Mouse (Mus musculus) spleen, postnatal 36 days (tissue): Measurements from ENCODE around the gene Dchs2.

ENCODE experiments used
- DNase-seq, 2 experiments: peaks; one replicate each; pipeline ENCODE4 v3.0.0; 2022; ENCODE audit warnings: low spot score in 2 of 2, mixed read lengths in 1 of 2

Dchs2 gene

GRCm38 (mm10) chr3:83155600-83155999 lies 27.9 kb downstream of the Dchs2 start:
- no peak for DNase-seq

GRCm38 (mm10) chr3:83156165-83156564 lies 28.4 kb downstream of the Dchs2 start:
- no peak for DNase-seq

GRCm38 (mm10) chr3:83161542-83162231 lies 33.9 kb downstream of the Dchs2 start:
- no peak for DNase-seq

GRCm38 (mm10) chr3:83163676-83164075 lies 35.9 kb downstream of the Dchs2 start:
- no peak for DNase-seq

- no peak for DNase-seq
Observed at GRCm38 (mm10) chr3:83185527-83185926, 57.8 kb downstream of the Dchs2 start.

GRCm38 (mm10) chr3:83191271-83191670 lies 63.5 kb downstream of the Dchs2 start:
- no peak for DNase-seq

- no peak for DNase-seq
Observed at GRCm38 (mm10) chr3:83192401-83192800, 64.7 kb downstream of the Dchs2 start.

- no peak for DNase-seq
Observed at GRCm38 (mm10) chr3:83194911-83195310, 67.2 kb downstream of the Dchs2 start.

- no peak for DNase-seq
Observed at GRCm38 (mm10) chr3:83201286-83201980, 73.7 kb downstream of the Dchs2 start.

- no peak for DNase-seq
Observed at GRCm38 (mm10) chr3:83205073-83205668, 77.4 kb downstream of the Dchs2 start.

- no peak for DNase-seq
Observed at GRCm38 (mm10) chr3:83209646-83210045, 81.9 kb downstream of the Dchs2 start.

GRCm38 (mm10) chr3:83210210-83210609 lies 82.5 kb downstream of the Dchs2 start:
- DNase-seq, result no peak

GRCm38 (mm10) chr3:83211939-83212338 lies 84.2 kb downstream of the Dchs2 start:
- no peak for DNase-seq

- DNase-seq, result no peak
Observed at GRCm38 (mm10) chr3:83212578-83212977, 84.8 kb downstream of the Dchs2 start.

- no peak for DNase-seq
Observed at GRCm38 (mm10) chr3:83218059-83218458, 90.3 kb downstream of the Dchs2 start.

- DNase-seq, result no peak
Observed at GRCm38 (mm10) chr3:83220101-83220500, 92.4 kb downstream of the Dchs2 start.

GRCm38 (mm10) chr3:83222125-83222524 lies 94.4 kb downstream of the Dchs2 start:
- DNase-seq, result no peak

- DNase-seq, result no peak
Observed at GRCm38 (mm10) chr3:83228383-83228782, 100.6 kb downstream of the Dchs2 start.

- no peak for DNase-seq
Observed at GRCm38 (mm10) chr3:83230326-83230725, 102.6 kb downstream of the Dchs2 start.

- no peak for DNase-seq
Observed at GRCm38 (mm10) chr3:83234457-83234856, 106.7 kb downstream of the Dchs2 start.

- DNase-seq, result no peak
Observed at GRCm38 (mm10) chr3:83235061-83235460, 107.3 kb downstream of the Dchs2 start.

- DNase-seq, result no peak
Observed at GRCm38 (mm10) chr3:83246536-83246935, 118.8 kb downstream of the Dchs2 start.

- no peak for DNase-seq
Observed at GRCm38 (mm10) chr3:83250001-83250545, 122.3 kb downstream of the Dchs2 start.
